Mouse (Mus musculus): ENCODE measurements around the gene Mob3b.

The Mob3b gene

DNA sequence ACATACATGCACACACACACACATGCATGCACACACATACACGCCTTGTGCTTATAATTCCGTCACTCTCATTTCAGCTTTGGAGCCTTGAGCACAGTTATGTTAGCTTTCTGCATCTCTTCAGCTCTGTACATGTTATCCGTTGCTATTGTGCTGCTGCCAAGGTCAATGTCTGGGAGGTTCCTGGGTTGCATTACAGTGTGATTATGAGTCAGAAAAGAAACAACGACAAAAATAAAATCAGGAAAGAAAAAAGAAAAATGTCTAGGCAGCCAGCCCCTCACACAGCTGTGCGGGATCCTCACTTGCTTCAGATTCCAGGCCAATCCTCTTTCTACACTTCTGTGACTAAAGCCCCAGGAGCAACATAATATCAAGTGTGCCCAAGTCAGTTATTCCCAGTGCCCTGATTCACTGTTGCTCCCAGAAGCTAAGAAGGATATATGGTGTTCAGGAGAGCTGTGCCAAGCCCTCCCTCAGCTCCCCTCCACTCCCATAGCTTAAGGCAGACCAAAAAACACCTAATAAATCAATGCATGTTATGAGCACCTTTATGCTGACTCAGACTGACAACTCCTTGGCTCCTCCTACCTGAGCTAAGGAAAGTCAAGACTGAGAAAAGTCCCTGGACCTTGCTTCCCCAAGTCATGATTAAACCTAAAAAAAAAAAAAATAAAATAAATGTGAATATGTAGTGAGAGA, 152.1 kb downstream of the Mob3b start:
- DNase-seq (ENCODE audit: low read depth, low spot score): no peak

DNA sequence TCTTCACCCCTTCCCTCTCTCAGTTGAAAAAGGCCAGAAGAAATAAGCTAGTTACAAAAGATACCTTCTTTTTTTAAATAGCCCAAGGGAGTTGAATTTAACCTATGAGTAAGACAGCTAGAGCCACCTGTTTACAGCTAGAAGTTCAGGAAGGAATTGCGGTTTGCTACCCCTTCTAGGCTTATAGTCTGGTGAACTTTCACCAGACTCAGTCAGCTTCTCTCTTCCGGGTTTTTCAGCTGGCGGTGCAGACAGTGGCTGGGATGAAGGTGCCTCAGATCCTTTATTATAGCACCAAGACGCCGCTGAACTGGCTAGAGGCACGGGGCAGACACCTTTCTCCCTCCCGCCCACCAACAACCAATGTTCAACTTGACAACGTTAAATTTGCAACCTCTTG, 152.8 kb downstream of the Mob3b start:
- no peak for DNase-seq (ENCODE audit: low read depth, low spot score)

DNA sequence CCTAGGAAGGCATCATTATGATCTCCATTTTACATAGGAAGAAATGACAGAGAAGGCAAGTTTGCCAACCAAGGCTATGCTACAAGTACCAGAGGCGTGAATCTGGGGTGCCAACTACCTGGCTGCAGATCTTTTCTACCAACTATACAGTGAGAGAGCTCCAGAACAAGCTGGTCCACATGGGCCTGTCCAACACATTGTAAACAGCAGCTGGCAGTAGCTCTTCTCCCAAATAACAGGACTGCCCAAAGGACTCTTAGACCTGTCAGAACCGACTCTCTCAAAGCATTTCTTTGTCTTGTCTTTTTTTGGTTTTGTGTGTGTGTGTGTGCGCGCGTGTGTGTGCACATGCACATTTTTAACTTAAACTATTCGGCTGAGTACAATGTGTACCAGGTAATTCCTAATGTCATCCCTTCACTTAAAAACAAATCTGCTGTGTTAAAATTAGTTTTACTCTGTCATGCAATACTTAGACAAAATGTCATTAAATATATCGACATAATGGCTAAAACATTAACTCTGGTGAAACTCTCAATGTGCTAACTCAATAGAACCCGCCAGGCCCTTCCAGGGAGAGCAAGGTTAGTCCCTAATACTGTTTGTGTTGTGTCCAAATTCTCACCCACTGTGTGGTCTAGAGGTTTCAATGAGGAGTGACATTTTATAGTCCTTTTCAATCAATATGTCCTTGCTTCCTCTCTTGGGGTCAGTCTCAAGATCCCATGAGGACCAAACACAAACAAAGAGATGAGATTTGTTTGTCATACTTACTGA, 153.5 kb downstream of the Mob3b start:
- DNase-seq (ENCODE audit: low read depth, low spot score): no peak

DNA sequence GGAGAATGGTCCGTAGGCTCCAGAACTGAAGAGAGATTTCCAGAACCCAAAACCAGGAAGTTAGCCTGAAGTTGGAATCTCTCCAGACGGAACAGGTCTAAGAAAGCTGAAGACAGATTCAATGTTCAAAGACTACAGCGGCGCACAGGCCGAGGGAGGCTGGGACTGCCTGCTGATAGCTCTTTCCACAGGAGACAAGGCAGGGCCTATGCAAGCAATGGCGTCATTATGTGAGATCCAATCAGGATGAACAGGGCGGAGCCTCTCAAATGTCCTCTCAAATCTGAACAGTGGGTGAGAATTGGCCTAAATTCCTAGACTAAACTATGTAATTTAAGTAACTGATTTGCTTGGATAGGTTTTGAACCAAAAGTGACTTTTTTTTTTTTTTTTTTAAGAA, 160.7 kb downstream of the Mob3b start:
- DNase-seq (ENCODE audit: low read depth, low spot score): peak; percentile 79

DNA sequence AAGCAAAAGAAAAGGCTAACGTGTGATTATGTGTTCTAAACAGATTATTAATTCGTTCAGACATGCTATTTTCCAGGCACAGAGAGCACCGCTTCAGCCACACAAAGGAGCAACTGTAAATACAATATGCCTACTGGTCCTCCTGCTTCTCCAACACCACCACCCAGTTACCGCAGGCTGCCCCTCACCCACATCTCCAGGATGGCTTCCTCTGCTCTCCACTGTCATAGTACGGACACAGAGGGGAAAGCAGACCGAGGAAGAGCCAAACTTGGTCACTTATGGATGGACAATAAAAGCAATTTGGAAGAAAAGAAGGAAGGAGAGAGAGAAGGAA, 163.7 kb downstream of the Mob3b start:
- no peak for DNase-seq (ENCODE audit: low read depth, low spot score)

DNA sequence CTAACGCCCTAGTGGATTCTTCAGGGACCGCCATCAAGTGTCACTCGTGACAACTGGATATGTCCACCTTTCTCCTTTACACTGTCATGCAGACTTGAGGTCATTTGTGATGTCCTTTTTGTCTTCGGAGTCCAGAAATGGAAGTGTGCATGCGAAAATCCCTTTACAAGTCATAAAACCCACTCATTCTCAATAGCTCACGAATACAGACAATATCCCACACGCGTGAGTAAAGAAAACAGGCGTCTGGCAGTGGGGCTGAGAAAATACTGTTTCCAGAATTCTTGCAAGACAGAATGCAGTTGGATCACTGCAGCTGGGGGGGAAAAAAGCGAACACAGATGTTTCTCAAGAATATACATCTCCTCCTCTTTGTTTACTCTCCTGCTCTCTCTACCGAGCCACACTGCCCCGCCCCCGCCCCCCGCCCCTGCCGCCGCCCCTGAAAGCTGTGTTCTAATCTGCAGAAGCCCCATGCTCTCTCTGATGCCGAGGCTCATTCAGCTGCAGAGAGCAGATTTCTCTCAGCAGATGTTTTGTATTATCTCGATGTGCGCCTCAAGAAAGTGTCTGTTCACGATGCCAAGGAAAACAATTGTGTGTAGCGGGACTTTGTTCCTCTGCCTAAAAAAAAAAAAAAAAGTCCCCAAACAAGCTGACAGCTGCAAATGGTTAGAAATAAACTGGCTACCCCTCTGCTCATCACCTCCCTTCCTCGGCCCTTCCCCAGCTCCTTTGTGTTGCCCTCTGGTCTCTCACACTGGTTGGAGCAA, 164.2 kb downstream of the Mob3b start:
- no peak for DNase-seq (ENCODE audit: low read depth, low spot score)

DNA sequence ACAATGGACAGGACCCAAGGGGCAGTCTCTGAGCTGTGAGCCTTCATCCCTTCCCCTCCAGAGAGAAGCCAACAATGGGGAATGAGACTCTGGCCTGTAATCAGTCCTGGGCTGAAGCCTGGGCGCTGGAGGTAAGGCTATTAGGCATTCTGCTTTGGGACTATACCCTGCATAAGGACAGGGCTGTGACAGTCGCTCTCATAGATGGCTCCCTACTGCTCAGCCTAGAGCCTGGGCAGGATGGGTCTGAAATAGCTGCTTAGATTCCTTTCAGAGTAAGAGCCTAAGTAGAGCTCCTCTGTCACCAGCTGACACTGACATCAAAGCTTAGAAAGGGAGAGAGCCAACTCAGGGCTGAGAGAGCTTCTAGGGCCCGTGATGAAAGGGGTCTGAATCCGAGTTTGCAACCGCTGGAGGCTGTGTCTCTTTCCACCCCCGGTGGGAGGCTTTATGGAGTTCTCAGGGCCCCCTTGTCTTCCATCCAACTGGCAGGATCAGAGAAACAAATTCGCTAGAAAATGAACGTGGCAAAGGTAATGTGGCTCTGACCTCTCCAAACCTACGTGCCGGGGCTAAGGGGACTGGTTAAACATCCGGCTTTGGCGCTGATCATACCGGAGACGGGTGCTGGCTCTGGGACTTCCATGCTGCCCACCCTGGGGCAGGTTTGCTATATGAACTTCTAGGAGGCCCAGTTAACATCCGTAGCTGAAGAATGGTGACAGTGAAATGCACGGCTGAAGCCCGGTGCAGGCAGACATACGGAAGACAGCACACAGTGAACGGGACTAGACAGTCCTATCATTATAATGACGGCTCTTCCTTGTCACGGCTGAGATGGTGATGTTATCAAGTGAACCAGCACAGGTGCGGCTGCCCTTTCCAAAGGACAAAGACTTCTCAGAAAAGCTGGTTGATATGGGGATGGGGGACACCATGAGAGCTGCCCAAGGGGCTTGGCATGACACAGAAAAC, 165.1 kb downstream of the Mob3b start:
- no peak for DNase-seq (ENCODE audit: low read depth, low spot score)

DNA sequence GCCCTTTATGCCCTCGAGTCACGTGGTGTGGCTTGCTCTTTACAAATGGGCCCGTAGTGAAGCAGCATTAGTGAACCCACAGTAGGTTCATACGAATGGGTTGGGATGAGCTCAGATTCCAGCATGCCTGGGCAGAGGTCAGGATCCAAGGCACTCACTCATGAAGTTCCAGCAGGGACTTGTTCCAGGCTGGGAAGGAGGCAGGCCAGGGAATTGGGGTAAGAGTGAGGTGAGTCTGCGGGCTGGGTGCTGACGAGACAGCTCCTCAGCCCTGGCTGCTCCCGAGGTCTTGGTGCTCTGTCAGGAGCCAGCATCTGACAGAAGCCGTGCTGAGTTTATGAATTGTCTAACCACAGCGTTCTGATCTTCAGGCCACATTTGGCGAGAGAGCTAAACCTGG, 166.2 kb downstream of the Mob3b start:
- peak; percentile 79 for DNase-seq (ENCODE audit: low read depth, low spot score)

DNA sequence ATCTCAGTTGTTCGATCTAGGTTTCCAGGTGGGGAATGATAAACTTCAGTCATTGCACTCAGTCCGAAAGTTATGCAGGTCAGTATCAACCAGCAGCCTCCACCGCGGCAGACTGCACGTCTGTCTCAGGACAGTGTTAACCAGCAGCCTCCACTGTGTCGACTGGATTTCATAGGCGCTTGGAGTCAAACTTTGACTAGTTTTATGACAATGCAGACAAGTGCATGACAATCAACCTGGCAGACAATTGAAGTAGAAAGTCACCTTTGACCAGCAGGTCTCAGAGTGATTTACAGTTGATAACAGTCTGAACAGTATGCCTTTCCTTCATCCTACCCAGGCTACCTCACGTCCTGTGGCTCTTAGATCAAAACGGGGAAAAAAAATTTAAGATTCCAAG, 166.6 kb downstream of the Mob3b start:
- DNase-seq (ENCODE audit: low read depth, low spot score): peak; percentile 36

DNA sequence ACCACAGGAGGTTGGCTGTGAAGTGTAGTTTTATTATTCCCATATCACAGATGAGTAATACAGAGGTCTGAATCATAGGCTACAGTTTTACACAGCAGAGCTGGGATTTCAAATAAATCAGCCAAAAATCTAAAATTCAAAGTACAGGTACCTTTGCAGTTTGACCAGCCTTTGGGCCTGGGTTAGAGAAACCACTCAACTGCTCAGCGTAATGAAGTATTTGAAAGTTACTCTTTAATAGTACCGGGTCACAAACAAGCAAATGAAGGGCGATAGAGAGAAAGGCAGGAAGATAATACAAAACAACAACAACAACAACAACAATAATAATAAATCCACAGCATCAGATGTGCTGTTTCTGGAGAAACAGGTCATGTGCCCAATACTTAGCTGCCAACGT, 169.7 kb downstream of the Mob3b start:
- no peak for DNase-seq (ENCODE audit: low read depth, low spot score)

DNA sequence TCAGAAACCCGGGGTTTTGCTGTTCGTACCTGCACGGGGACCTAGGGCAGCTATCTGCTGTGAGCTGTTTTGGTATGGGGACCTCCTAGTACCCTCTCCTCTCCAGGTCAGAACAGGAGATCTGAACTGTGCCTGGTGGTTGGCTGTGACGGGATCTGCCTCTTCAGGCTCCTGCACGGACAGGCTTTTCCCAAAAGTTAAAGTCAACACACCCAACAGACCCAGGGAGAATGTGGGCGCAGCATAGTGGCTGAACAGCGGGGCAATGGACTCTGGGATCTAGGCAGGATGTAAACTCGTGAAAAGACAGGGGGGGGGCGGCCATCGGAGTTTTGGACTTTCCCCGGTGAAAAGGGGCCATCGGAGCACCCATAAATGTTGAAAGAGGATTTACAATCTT, 170.2 kb downstream of the Mob3b start:
- DNase-seq (ENCODE audit: low read depth, low spot score): no peak

DNA sequence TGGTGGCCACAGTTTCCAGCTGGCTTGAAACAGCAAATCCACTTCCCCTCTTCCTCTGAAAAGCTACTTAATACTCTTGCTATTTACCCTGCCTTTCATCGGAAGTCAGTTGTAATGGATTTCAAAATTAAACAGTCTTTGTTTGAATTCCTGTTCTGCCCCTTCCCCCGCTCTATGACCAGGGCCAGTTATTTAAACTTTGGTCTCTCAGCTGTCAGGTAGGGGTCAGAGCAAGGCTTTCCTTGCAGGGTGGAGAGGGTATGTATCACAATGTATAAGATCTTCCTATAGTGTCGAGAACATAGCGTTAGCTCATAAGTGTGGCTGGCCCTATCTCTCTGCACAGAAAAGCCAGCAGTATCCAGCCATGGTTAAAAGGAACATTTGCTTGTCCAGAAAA, 170.6 kb downstream of the Mob3b start:
- no peak for DNase-seq (ENCODE audit: low read depth, low spot score)

DNA sequence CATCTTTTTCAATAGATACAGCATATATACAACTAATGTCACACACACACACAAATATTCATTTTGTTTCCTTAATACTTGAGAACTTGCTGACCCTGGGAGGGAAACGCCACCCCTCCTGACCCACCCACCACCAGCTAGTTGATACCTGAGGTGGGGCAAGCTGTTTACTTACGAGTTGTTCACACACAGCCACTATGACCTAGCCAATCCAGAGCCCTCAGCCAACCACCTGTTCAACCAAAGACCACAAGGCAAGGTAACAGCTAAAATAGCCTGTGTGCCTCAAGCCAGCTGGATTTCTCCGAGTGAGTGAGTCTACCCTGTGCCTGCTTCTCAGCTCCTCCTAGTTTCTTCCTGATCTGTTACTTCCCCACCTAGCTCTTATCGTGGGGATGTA, 172.9 kb downstream of the Mob3b start:
- no peak for DNase-seq (ENCODE audit: low read depth, low spot score)

DNA sequence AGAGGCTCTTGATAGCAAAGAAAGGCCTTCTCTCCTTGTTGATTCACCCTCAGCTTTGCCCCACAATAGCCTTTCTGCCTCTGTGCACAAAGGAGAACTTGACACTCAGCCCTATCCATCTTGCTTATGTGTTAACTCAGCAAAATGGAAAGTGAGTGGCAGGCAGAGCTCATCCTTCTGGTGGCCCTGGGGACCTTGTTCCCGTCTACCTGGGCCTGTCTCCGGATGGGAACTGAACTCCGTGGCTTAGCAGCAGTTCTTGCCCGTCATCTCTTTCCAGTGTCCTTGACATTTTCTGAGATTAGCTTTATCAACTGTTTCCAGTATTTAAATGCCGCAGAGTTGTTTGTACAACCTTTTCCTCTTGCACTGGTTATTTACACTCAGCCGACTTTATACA, 173.8 kb downstream of the Mob3b start:
- DNase-seq (ENCODE audit: low read depth, low spot score): no peak

DNA sequence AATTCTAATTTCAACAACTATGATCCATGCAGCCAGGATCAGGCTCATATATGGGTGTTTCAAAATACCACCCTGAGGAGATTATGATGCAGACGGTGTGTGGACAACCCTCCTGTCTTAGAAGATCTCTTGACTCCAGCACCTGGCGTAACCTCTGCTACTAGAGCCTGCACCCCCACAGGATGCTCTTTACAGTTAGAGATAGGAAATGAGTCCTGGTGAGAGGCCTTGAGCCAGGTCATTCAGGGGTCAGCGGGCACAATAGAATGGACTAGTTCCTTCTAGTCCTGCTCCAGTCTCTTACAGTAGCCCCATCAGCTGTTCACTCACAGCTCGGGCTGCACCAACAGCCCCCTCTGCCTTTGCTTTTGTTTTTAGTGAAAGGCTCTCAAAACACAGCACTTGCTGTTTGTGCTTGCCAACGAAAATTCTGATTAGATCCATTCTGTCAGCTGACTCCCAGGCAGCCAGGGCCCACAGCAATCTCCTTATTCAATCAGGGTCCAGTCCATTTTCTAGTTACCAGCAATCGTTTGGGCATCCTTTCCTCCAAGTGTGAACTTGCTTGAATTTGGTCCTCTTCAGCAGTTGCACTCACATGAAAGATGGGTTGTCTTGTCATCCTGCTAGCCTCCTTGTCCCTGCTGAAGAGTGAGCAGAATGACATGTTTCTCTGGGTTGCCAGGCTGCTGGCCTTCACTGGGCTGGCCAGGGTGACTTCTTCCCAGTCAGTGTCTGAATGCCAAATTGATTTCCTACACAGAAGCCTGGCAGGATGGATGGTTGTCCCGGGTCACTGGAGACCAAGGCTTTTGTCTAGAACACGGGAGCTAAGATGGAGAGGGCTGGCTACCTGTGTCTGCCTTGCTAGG, 175.7 kb downstream of the Mob3b start:
- peak; percentile 49 for DNase-seq (ENCODE audit: low read depth, low spot score)

DNA sequence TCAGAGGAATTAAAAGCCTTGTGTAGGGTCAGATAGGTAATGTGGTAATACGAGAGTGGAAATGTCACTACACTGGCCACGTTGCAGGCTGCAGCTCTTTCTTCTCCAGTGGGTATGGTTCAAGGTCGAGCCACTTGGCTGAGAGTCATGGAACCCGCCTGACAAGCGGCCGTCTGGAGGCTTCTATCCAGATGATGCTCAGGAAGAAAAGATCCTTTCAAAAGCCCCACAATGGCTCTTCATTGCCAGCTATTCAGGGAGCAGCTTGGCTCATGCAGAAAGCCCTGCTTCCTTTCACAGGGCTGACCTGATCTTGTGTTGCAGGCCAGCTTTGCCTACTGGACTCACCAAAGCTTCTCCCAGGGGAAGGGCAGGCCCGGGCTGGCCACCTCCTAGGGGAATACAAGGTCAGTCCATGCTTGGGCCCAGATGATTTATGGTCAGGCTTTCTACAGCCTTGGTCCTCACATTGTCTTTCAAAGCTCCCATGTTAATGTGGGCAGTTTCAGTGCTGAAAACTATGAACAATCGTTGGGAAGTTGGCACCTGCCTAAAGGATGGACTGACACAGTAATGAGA, 176.7 kb downstream of the Mob3b start:
- DNase-seq (ENCODE audit: low read depth, low spot score): no peak

DNA sequence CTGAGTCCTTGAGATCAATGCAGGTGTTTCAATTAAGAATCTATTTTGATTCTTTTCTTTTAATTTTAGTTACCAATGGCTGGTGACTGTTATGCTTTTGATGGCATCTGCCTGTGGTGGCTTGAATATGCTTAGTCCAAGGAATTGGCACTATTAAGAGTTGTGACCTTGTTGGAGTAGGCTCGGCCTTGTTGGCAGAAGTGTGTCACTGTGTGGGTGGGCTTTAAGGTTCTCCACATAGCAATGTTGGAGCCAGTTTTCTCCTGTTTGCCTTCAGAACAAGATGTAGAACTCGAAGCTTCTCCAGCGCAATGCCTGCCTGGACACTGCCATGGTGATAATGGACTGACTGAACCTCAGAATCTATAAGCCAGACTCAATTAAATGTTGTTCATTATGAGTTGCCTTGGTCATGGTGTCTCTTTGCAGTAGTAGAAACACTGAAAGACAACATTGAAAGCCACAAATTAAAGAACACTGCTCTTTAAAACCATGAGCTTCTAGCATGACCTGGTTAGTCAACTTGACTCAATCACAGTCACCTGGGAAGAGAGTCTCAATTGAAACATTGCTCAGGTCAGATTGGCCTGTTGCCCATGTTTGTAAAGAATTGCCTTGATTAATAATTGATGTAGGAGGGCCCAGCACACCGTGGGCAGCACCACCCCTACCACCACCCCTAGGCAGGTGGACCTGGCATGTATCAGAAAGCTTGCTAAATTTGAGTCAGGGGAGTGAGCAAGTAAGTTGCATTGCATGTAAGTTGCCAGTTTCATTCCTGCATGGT, 180.2 kb downstream of the Mob3b start:
- DNase-seq (ENCODE audit: low read depth, low spot score): no peak

DNA sequence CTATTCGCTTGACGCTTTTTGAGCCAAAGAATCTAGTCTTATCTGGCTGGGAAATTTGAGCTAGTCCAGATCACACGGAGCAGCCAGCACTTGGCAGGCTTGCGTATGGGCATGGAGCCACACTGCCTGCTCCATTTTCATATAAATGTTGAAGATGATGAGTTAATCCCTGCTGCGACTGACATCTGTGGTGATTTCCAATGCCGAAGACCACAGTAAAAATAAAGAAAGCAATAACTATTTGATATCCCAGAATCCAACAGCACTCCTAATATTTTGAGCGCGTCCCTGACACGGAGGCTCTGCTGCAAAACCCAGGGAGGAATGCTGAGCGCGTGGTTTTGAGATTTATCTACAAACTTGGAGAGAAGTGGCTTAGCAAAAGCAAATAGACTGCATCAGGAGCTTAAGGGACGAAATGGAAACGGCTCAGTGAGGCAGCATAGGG, 180.9 kb downstream of the Mob3b start:
- no peak for DNase-seq (ENCODE audit: low read depth, low spot score)

DNA sequence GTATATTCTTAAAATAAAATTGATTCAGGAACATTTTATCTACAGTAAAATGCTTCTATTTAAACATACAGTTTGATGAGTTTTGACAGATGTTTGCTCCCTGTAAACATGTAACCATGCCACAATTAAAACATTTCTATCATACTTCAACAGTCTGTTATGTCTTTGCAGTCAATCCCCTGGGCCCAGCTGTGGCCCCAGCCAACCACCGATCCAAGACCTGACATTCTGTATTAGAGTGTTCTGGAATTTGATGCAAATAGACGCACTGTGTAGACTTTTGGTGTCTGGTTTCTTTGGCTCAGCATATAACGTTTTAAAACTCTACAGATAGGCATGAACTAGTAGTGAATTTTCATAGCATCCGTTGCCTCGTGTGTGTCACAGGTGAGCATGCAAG, 182.5 kb downstream of the Mob3b start:
- DNase-seq (ENCODE audit: low read depth, low spot score): no peak

Data from ZHBTc4 (cell line).